Mouse (Mus musculus) E14TG2a.4 (cell line): ENCODE measurements around the gene Fosl1.

Source experiments
- CTCF ChIP-seq: conservative IDR thresholded peaks from 2 replicates; pipeline ENCODE4 v1.5.1; 2014; ENCODE audit warnings: low read length
- NANOG ChIP-seq: IDR thresholded peaks from 2 replicates; pipeline ENCODE4 v1.6.1; 2014; ENCODE audit warnings: borderline replicate concordance, low read length, mixed read lengths
- POU5F1 ChIP-seq: IDR thresholded peaks from 2 replicates; pipeline ENCODE4 v1.6.1; 2014; ENCODE audit warnings: low read length, borderline replicate concordance

DNA sequence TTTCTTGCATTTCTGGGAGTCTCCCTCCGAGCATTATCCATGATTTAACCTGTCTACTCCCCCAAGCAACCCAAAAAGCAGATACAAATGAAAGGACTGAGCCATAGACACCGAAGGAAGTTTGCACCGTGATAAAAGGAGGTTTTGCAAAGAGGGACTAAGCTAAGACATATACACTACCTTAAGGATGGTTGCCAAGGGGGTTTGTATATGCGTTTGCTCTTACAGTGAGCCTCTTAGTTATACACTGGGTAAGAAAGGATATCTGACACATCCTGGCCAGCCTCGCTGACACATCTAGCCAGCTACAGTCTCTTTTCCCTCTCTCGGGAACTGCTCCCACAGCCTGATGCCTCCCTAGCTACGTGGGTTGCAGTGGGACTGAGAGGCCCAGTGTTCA lies 13.4 kb upstream of the Fosl1 start:
- no peak for TF ChIP-seq CTCF
- TF ChIP-seq NANOG: no peak
- TF ChIP-seq POU5F1: no peak
